Mouse (Mus musculus) lung, embryonic 14.5 days (tissue): ENCODE results near the gene Slc12a1. TPM values are rescaled to one million over a fixed set of nuclear protein-coding genes. Genes with fewer than 3 reads are reported as not detected.

Experiments used
- ATAC-seq: fragments of 200-750 bp; cut with Nextera tagmentation; 2 replicates; pipeline ENCODE4 v1.8.0; 2017; ENCODE audit warnings: mild to moderate bottlenecking, moderate TSS enrichment, moderate library complexity; ENCODE audit not compliant: insufficient read depth
- DNase-seq: peaks from one replicate; pipeline ENCODE4 v3.0.0-alpha.2; 2015
- H3K27ac ChIP-seq: fragments of 300-500 bp; sonication (generic); 2 replicates; pipeline ENCODE4 v1.5.1; 2014; ENCODE audit warnings: low read depth, mild to moderate bottlenecking, moderate library complexity
- H3K27me3 ChIP-seq: fragments of 300-500 bp; sonication (generic); 2 replicates; pipeline ENCODE4 v1.6.1; 2014; ENCODE audit warnings: low read length, control low read depth; ENCODE audit not compliant: insufficient read depth
- H3K36me3 ChIP-seq: fragments of 300-500 bp; sonication (generic); 2 replicates; pipeline ENCODE4 v1.6.1; 2014; ENCODE audit warnings: control low read depth; ENCODE audit not compliant: insufficient read depth
- H3K4me1 ChIP-seq: fragments of 300-500 bp; sonication (generic); 2 replicates; pipeline ENCODE4 v1.6.1; 2014; ENCODE audit warnings: antibody characterized with exemption, control low read depth; ENCODE audit not compliant: insufficient read depth
- H3K4me2 ChIP-seq: fragments of 300-500 bp; sonication (generic); 2 replicates; pipeline ENCODE4 v1.6.1; 2014; ENCODE audit warnings: mild to moderate bottlenecking
- H3K4me3 ChIP-seq: fragments of 300-500 bp; sonication (generic); 2 replicates; pipeline ENCODE4 v1.5.1; 2014; ENCODE audit warnings: low read depth, low read length
- H3K9ac ChIP-seq: fragments of 300-500 bp; sonication (generic); 2 replicates; pipeline ENCODE4 v1.6.1; 2014
- H3K9me3 ChIP-seq: fragments of 300-500 bp; sonication (generic); 2 replicates; pipeline ENCODE4 v1.6.1; 2016; ENCODE audit warnings: low read depth, low read length, control low read depth
- CTCF ChIP-seq: IDR thresholded peaks from 2 replicates; pipeline ENCODE4 v1.5.1; 2016; ENCODE audit warnings: antibody characterized with exemption, low read depth
- WGBS: fragments of 180-500 bp; shearing (Covaris S2); extraction: QIAGEN DNeasy Blood & Tissue Kit; methylation state at CpG from one replicate; pipeline ENCODE4 v1.1.7; 2014; 5-methylcytosine and 5-hydroxymethylcytosine counted together
- polyA plus RNA-seq: library from polyadenylated mRNA; unstranded; fragments of >200 nt; fragmentation: Nextera tagmentation; extraction: Ambion mirVana; gene quantifications from 2 replicates; pipeline ENCODE4 v1.2.1, GENCODE M21; 2014

Slc12a1 gene
- polyA plus RNA-seq, 1 experiment from 2014 or later: not detected

DNA sequence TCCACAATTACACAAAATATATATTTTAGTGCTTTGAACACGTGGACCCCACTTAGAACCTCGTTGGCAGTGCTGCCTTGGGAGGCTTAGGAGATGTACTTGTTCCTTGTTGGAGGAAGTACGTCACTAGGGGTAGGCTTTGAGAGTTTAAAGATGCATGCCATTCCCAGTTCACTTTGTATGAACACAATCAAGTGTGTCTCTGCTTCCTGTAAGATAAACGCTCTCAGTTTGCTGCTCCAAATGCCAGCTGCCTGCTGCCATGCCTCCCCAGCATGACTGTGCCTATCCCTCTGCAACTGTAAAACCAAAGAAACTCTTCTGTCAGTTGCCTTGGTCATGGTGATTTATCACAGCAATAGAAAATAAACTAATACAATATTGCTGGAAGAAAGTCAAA, 26.5 kb upstream of the Slc12a1 start:
- H3K9ac ChIP-seq: no peak overlapping the region
- no peaks in the 10 kb centered on the region for H3K36me3 ChIP-seq
- H3K9me3 ChIP-seq: no peaks in the 10 kb centered on the region
- no peak overlapping the region for H3K4me3 ChIP-seq
- no peaks in the 10 kb centered on the region for H3K27me3 ChIP-seq
- no peak overlapping the region for H3K4me2 ChIP-seq
- WGBS: 26% methylated on average over 4 of the region's 4 CpGs
- H3K27ac ChIP-seq: no peak overlapping the region
- H3K4me1 ChIP-seq: no peaks in the 10 kb centered on the region
- no peak for ATAC-seq
- no peak for DNase-seq
- TF ChIP-seq CTCF: no peak

DNA sequence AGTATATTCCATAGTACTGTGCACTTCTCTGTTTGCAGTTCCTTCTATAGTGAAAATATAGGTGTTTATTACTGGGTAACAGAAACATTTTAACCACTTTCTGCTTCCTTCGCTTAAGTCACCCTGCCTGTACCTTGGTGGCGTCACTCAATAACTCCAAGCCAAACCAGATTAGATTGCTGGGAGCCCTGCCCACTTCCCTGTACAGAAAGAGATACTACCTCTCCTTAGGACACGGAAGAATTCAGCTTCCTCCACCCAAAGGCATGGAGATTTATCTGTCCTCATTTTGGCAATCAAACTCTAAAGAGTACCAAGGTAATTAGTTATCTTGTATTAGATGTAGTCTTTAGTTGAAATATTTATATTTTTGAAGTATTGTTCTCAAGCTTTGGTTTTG, 25.5 kb upstream of the Slc12a1 start:
- Histone ChIP-seq H3K9ac (no peak overlapping the region), H3K9me3 (no peaks in the 10 kb centered on the region), H3K27me3 (no peaks in the 10 kb centered on the region), H3K4me3 (no peak overlapping the region), H3K4me1 (no peaks in the 10 kb centered on the region), H3K27ac (no peak overlapping the region), H3K4me2 (no peak overlapping the region), H3K36me3 (no peaks in the 10 kb centered on the region)
- DNase-seq: no peak
- WGBS: 71% methylated on average over 3 of the region's 3 CpGs
- no peak for ATAC-seq
- no peak for TF ChIP-seq CTCF

DNA sequence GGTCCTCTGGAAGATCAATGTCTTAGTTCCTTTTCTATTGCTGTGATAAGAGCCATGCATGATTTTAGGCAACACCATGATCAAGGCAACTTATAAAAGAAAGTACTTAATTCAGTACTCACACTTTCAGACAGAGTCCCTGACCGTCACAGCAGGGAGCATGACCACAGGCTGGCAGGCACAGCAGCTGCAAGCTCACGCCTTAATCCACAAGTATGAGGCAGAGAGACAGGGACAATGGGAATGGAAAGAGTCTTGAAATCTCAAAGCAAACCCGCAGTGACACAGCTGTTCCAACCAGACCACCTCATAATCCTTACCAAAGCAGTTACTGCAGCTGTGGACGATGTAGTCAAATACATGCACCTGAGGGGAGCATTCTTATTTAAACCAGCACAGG, 18.2 kb upstream of the Slc12a1 start:
- Histone ChIP-seq H3K9me3 (no peaks in the 10 kb centered on the region), H3K4me1 (no peaks in the 10 kb centered on the region), H3K9ac (no peak overlapping the region), H3K27me3 (no peaks in the 10 kb centered on the region), H3K36me3 (no peaks in the 10 kb centered on the region), H3K4me3 (no peak overlapping the region), H3K27ac (no peak overlapping the region), H3K4me2 (no peak overlapping the region)
- no peak for TF ChIP-seq CTCF
- 40% methylated on average over 4 of the region's 4 CpGs for WGBS
- ATAC-seq: no peak
- DNase-seq: no peak

DNA sequence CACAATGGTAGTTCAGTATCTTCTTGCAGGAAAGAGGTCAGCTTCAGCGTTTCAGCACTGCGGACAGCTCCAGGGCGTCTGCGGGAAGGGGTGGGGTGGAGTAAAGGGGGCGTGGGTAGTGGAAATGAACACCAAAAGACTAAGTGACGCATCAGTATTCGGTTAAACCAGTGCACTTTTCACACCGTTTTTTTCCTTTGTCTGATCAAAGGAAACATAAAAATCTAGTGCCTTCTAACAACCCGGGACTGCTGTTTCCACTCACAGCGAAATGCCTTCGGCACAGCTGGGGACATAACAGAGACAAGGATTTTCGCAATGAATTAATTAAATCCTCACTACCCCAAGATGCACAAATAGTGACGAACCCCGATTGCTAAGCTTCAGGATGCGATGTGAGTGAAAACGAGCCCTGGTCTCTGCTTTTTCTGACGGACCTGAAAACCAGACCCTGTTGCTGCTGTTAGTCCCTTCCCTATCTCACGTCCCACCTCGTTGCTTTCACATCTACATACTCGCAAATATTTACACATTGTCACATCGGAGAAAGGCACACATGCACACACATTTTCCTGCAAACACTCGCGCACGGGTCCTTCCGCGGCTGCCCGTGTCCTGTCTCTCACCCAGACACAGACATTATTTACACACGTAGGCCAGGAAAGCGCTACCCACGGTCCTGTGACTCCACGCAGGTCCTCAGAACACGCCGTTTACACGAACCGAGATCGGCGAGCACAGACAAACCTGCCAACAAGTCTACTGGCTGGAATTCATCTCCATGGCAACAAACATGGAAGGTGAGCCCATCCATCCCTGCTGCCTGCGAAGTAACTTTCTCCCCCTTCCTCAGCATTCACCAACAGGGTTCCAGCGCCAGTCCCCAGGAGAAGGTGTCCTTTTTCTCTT, 16.1 kb upstream of the Slc12a1 start, which contains the start of gene Ctxn2:
TSS of gene Ctxn2 (plus strand) at position 790 of the 909 bp plus-strand sequence.
- peak; percentile 93 for DNase-seq
- no peaks in the 10 kb centered on the region for H3K27me3 ChIP-seq
- ATAC-seq: peak; percentile 82
- no peak within 1 kb of the TSS for H3K27ac ChIP-seq
- peak within 1 kb of the TSS; percentile 24 for H3K4me3 ChIP-seq
- H3K4me1 ChIP-seq: no peaks in the 10 kb centered on the region
- H3K36me3 ChIP-seq: no peaks in the 10 kb centered on the region
- no peak within 1 kb of the TSS for H3K9ac ChIP-seq
- WGBS: 2% methylated on average over 39 of the region's 39 CpGs
- TF ChIP-seq CTCF: no peak
- H3K9me3 ChIP-seq: no peaks in the 10 kb centered on the region
- peak within 1 kb of the TSS; percentile 70 for H3K4me2 ChIP-seq

DNA sequence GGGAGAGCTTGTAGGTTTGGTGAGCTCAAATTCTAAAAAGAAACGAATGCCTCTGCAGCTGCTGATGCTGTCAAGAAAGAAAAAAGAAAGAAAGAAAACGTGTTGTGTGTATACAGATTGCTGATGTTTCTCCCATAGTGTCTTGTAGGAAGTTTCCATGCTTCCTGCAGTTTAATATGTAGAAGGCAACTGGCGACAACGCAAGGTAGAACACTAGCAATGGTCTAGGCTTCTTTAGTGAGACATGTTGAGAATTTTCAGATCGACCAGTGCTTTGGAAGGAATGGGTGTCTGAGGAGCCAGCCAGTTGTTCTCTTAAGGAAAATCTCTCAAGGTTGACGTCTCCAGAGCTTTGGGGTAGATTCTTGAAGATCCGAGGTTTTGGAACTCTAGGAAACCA, 15.5 kb upstream of the Slc12a1 start:
- Histone ChIP-seq H3K9ac (no peak overlapping the region), H3K4me1 (no peaks in the 10 kb centered on the region), H3K9me3 (no peaks in the 10 kb centered on the region), H3K27ac (no peak overlapping the region), H3K36me3 (no peaks in the 10 kb centered on the region), H3K4me2 (peak overlapping the region; percentile 70), H3K27me3 (no peaks in the 10 kb centered on the region), H3K4me3 (no peak overlapping the region)
- ATAC-seq (no peak), DNase-seq (no peak)
- TF ChIP-seq CTCF: no peak
- WGBS: 24% methylated on average over 7 of the region's 7 CpGs

DNA sequence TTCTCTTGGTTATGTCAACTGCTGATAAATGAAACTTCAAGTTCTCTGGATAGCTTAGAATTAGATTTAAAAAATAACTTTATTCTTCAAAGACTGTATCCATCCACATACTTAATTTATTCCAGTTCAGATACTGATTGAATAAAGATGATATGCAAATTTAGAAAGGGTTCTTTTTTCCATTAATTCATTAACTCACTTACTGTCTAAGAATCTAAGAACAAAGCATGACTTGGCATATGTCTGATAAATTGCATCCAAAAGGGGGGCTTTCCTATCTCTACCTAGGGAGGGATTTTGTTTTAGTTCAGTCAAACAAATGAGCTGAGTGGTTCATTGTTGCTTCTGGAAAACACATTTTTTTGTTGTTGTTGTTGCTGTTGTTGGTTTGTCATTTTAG, 10.0 kb upstream of the Slc12a1 start:
- Histone ChIP-seq H3K4me1 (no peaks in the 10 kb centered on the region), H3K36me3 (no peaks in the 10 kb centered on the region), H3K9ac (no peak overlapping the region), H3K27ac (no peak overlapping the region), H3K4me3 (no peak overlapping the region), H3K27me3 (no peaks in the 10 kb centered on the region), H3K4me2 (no peak overlapping the region), H3K9me3 (no peaks in the 10 kb centered on the region)
- TF ChIP-seq CTCF: no peak
- no peak for ATAC-seq
- DNase-seq: no peak

DNA sequence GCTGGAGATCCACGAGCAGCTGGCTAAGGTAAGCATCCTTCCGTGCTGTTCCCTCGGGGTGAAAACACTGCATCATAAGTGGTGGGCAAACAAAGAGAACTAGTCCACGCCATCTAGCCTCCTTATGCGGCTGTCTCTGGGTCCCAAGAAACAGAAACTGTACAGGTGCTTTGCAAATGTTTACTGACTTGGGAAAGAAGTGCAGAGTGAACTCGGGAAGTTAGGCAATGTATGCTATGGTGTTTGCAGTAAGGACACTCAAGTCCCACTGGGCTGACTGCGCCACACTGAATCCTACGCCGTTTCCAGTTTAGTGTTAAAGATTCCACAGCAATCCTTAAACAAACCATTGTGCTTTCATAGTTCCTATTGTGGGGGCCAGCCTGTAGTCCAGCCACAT, 2.0 kb downstream of the Slc12a1 start:
- 62% methylated on average over 9 of the region's 9 CpGs for WGBS
- H3K9me3 ChIP-seq: no peaks in the 10 kb centered on the region
- no peaks in the 10 kb centered on the region for H3K36me3 ChIP-seq
- DNase-seq (peak; percentile 36), ATAC-seq (peak; percentile 63)
- H3K4me3 ChIP-seq: no peak overlapping the region
- H3K9ac ChIP-seq: no peak overlapping the region
- no peaks in the 10 kb centered on the region for H3K4me1 ChIP-seq
- 0 out of 2 replicates have a peak overlapping the region, but pooled peaks have one; percentile 23 for H3K4me2 ChIP-seq
- H3K27me3 ChIP-seq: no peaks in the 10 kb centered on the region
- no peak overlapping the region for H3K27ac ChIP-seq
- TF ChIP-seq CTCF: no peak
